Mouse (Mus musculus): ENCODE results near the gene Traf2. TPM values are rescaled to one million over a fixed set of nuclear protein-coding genes. Genes with fewer than 3 reads are reported as not detected.
"Not testable (repeated sequence)": the region's sequence is repeated elsewhere in the genome, so short reads cannot be mapped to it uniquely, and the experiment has no call there.

The Traf2 gene
- polyA plus RNA-seq, 1 experiment from 2014 or later = 34.1 TPM

- H3K27ac ChIP-seq (ENCODE audit: low read length); ATAC-seq; H3K4me2 ChIP-seq (ENCODE audit: low read depth, low read length); H3K4me3 ChIP-seq (ENCODE audit: low read length); H3K9me3 ChIP-seq (ENCODE audit: control insufficient read depth, low read length); H3K27me3 ChIP-seq (replicated peaks; ENCODE audit: control insufficient read depth, insufficient read depth, low read length); H3K9ac ChIP-seq (ENCODE audit: low read depth, low read length); H3K36me3 ChIP-seq (ENCODE audit: control insufficient read depth, insufficient read depth, low read length): not testable (repeated sequence)
- peaks cover 18% of the 10 kb centered on the region for H3K4me1 ChIP-seq (ENCODE audit: control insufficient read depth, insufficient read depth, low read length)
- 55% methylated on average over 2 of the region's 2 CpGs for WGBS
Measured at GRCm38 (mm10) chr2:25555479-25555878, 8.7 kb upstream of the Traf2 start.

DNA sequence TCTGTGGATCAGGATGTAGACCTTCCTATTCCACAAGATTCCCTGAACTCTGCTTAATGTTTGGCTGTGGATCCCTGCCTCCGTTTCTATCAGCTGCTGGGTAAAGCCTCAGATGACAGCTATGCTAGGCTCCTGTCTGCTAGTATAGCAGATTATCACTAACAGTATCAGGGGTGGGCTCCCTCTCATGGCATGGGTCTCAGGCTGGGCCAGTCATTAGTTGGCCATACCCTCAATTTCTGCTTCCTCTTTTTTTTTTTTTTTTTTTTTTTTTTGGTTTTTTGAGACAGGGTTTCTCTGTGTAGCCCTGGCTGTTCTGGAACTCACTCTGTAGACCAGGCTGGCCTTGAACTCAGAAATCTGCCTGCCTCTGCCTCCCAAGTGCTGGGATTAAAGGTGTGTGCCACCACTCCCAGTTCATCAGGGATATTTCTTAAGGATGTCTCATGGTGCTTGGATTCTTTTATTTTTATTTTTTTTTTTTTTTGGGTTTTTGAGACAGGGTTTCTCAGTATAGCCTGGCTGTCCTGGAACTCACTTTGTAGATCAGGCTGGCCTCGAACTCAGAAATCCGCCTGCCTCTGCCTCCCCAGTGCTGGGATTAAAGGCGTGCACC, 6.5 kb upstream of the Traf2 start:
- 90% methylated on average over 4 of the region's 4 CpGs for WGBS

DNA sequence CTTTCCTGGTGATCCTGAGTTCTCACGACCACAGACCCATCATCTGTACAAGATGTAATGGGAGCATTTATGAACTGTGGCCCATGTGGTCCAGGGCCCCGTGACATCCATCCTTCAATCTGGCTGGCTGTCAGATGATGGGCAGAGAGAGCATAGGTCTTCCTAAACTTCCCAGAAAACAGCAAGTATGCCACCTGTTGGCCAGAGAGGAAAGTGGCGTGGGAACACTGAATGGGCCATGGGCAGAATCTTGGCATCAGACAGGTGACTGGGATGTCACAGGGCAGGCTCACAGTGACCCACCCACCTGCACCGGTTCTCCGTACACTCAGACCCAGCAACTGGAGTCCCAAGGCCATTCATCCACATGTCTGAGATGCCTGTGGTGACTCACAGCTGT, 4.4 kb upstream of the Traf2 start:
- 33% methylated on average over 5 of the region's 5 CpGs for WGBS
- Histone ChIP-seq H3K4me3 (ENCODE audit: low read length) (no peak overlapping the region), H3K9me3 (ENCODE audit: control insufficient read depth, low read length) (no peaks in the 10 kb centered on the region), H3K9ac (ENCODE audit: low read depth, low read length) (no peak overlapping the region), H3K27me3 (replicated peaks; ENCODE audit: control insufficient read depth, insufficient read depth, low read length) (no peaks in the 10 kb centered on the region), H3K36me3 (ENCODE audit: control insufficient read depth, insufficient read depth, low read length) (no peaks in the 10 kb centered on the region), H3K27ac (ENCODE audit: low read length) (no peak overlapping the region), H3K4me1 (ENCODE audit: control insufficient read depth, insufficient read depth, low read length) (no peaks in the 10 kb centered on the region), H3K4me2 (ENCODE audit: low read depth, low read length) (no peak overlapping the region)
- no peak for ATAC-seq

More for the DNA sequence above, 6.5 kb upstream of the Traf2 start:
- not testable (repeated sequence) for H3K27me3 ChIP-seq (replicated peaks; ENCODE audit: control insufficient read depth, insufficient read depth, low read length); H3K36me3 ChIP-seq (ENCODE audit: control insufficient read depth, insufficient read depth, low read length); ATAC-seq; H3K9me3 ChIP-seq (ENCODE audit: control insufficient read depth, low read length); H3K4me2 ChIP-seq (ENCODE audit: low read depth, low read length); H3K9ac ChIP-seq (ENCODE audit: low read depth, low read length); H3K4me3 ChIP-seq (ENCODE audit: low read length); H3K27ac ChIP-seq (ENCODE audit: low read length); H3K4me1 ChIP-seq (ENCODE audit: control insufficient read depth, insufficient read depth, low read length)

DNA sequence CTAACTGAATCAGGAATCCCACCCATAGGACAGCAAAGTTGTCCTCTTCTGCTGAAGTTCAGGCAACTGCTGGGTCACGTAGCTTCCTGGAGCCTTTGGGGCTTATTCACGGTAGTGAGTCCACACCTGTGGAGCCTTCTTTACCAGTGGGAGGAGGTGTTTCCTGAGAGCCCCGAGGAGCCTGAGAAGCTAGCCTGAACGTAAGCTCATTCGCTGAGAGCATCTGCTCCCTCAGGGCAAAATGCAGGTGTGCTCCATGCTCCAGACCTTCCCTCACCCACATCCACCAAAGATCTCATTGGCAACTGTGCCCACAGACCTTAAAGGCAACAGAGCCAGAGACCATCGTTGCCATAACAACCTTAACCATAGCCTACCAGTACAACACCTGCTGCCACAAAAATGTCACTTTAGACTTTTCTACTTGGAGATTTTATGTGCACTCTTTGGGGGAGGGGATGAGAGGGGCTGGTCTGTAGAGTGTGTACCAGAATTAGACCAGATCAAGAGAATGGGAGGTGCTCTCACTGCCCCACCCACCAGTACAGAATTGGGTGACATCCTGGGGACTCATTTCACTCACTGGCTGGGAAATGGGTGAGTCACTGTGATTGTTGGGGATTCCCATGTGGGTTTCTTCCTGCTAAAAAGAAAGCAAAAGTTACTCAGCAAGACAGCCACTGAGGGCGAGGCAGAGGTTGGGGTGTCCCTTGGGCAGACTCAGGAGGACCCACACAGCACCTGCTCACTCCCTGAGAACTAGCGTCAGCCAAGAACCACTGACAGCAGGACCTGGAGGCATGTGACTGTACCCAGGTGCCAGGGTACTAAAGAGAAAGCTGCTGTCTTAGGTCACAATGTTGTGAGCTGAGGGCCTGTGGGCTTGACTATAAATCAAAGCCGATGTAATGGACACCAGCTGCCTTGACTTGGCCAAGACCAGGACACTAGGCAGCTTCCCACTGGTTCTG, 2.6 kb upstream of the Traf2 start:
- no peak overlapping the region for H3K4me3 ChIP-seq (ENCODE audit: low read length)
- no peak for ATAC-seq
- no peak overlapping the region for H3K9ac ChIP-seq (ENCODE audit: low read depth, low read length)
- H3K4me2 ChIP-seq (ENCODE audit: low read depth, low read length) = no peak overlapping the region
- WGBS = 70% methylated on average over 9 of the region's 9 CpGs
- H3K27ac ChIP-seq (ENCODE audit: low read length) = no peak overlapping the region
- no peaks in the 10 kb centered on the region for H3K36me3 ChIP-seq (ENCODE audit: control insufficient read depth, insufficient read depth, low read length)
- no peaks in the 10 kb centered on the region for H3K27me3 ChIP-seq (replicated peaks; ENCODE audit: control insufficient read depth, insufficient read depth, low read length)
- H3K4me1 ChIP-seq (ENCODE audit: control insufficient read depth, insufficient read depth, low read length) = peaks cover 6% of the 10 kb centered on the region
- no peaks in the 10 kb centered on the region for H3K9me3 ChIP-seq (ENCODE audit: control insufficient read depth, low read length)

GRCm38 (mm10) chr2:25545996-25546810, 537 bp downstream of the Traf2 start:
- peak; percentile 80 for ATAC-seq
- Histone ChIP-seq H3K4me3 (ENCODE audit: low read length) (peak overlapping the region; percentile 79), H3K9me3 (ENCODE audit: control insufficient read depth, low read length) (no peaks in the 10 kb centered on the region), H3K9ac (ENCODE audit: low read depth, low read length) (peak overlapping the region; percentile 87), H3K36me3 (ENCODE audit: control insufficient read depth, insufficient read depth, low read length) (no peaks in the 10 kb centered on the region), H3K27me3 (replicated peaks; ENCODE audit: control insufficient read depth, insufficient read depth, low read length) (no peaks in the 10 kb centered on the region), H3K4me2 (ENCODE audit: low read depth, low read length) (peak overlapping the region; percentile 88), H3K4me1 (ENCODE audit: control insufficient read depth, insufficient read depth, low read length) (peaks cover 6% of the 10 kb centered on the region), H3K27ac (ENCODE audit: low read length) (peak overlapping the region; percentile 67)
- WGBS = 6% methylated on average over 43 of the region's 43 CpGs

DNA sequence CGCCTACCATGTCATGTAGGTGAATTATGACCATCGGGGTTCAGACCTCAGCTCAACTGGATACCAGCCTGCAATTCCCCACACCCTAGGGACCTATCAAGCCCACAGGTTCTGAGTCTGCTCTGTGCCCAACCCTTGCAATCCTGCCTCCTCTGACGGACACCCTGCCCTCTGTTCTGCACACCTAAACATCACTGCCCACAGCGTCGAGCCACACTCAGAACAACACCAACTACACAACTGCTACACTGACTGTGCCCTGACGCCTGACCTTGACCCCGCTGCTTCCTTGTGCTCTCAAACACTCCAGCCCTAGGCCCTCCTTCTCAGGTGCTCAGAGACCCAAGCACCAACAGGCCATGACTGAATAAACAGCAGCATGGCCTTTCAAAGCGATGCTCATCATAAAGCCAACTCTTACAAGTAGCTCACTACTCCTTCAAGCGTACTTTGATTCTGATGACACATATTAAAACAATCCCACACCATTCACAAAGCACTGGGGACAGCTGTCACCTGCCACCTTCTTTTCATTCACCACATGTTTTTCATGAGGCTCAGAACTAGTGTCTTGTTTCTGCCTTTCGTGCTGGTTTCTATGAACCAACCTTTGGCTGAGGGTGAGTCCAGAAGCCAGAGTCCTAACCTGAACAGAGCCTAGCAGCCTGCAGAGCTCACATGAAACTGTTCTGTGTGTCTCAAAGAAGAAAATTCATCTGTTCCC, 4.9 kb downstream of the Traf2 start:
- H3K4me2 ChIP-seq (ENCODE audit: low read depth, low read length) = no peak overlapping the region
- H3K4me3 ChIP-seq (ENCODE audit: low read length) = no peak overlapping the region
- H3K9ac ChIP-seq (ENCODE audit: low read depth, low read length) = no peak overlapping the region
- no peak for ATAC-seq
- no peak overlapping the region for H3K27ac ChIP-seq (ENCODE audit: low read length)
- no peaks in the 10 kb centered on the region for H3K36me3 ChIP-seq (ENCODE audit: control insufficient read depth, insufficient read depth, low read length)
- WGBS = 71% methylated on average over 10 of the region's 10 CpGs
- H3K4me1 ChIP-seq (ENCODE audit: control insufficient read depth, insufficient read depth, low read length) = peaks cover 6% of the 10 kb centered on the region
- no peaks in the 10 kb centered on the region for H3K9me3 ChIP-seq (ENCODE audit: control insufficient read depth, low read length)
- H3K27me3 ChIP-seq (replicated peaks; ENCODE audit: control insufficient read depth, insufficient read depth, low read length) = no peaks in the 10 kb centered on the region

GRCm38 (mm10) chr2:25540541-25540948, 6.2 kb downstream of the Traf2 start:
- 93% methylated on average over 4 of the region's 4 CpGs for WGBS
- 0 out of 2 replicates have a peak, but pooled peaks cover 4% of the 10 kb centered on the region for H3K36me3 ChIP-seq (ENCODE audit: control insufficient read depth, insufficient read depth, low read length)
- no peak overlapping the region for H3K9ac ChIP-seq (ENCODE audit: low read depth, low read length)
- H3K4me1 ChIP-seq (ENCODE audit: control insufficient read depth, insufficient read depth, low read length) = no peaks in the 10 kb centered on the region; the same call in 1 of the 2 replicates
- H3K27ac ChIP-seq (ENCODE audit: low read length) = no peak overlapping the region
- no peaks in the 10 kb centered on the region for H3K27me3 ChIP-seq (replicated peaks; ENCODE audit: control insufficient read depth, insufficient read depth, low read length)
- no peak overlapping the region for H3K4me2 ChIP-seq (ENCODE audit: low read depth, low read length)
- H3K4me3 ChIP-seq (ENCODE audit: low read length) = no peak overlapping the region
- no peaks in the 10 kb centered on the region for H3K9me3 ChIP-seq (ENCODE audit: control insufficient read depth, low read length)
- ATAC-seq = no peak

DNA sequence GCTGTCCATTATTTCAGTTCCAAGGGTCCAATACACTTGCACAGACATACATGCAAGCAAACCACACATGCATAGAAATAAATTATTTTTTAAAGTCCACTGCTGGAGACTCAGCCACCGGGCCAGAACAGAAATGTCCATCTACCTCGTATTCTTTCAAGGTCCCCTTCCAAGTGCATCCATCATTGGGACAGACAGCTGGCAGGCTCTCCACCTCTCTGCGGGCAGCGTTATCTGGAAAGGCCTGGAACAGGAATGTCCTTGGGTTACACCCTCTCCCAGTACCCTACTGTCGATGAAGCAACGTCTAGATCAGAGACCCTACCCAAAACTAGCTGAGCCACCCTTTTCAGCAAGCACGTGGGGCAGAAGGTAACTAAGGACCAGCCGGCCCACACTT, 10.2 kb downstream of the Traf2 start:
- H3K27me3 ChIP-seq (replicated peaks; ENCODE audit: control insufficient read depth, insufficient read depth, low read length) = no peaks in the 10 kb centered on the region
- WGBS = 82% methylated on average over 8 of the region's 8 CpGs
- H3K4me3 ChIP-seq (ENCODE audit: low read length) = no peak overlapping the region
- H3K4me2 ChIP-seq (ENCODE audit: low read depth, low read length) = no peak overlapping the region
- no peak overlapping the region for H3K27ac ChIP-seq (ENCODE audit: low read length)
- no peaks in the 10 kb centered on the region for H3K9me3 ChIP-seq (ENCODE audit: control insufficient read depth, low read length)
- 0 out of 2 replicates have a peak, but pooled peaks cover 5% of the 10 kb centered on the region for H3K36me3 ChIP-seq (ENCODE audit: control insufficient read depth, insufficient read depth, low read length)
- no peaks in the 10 kb centered on the region for H3K4me1 ChIP-seq (ENCODE audit: control insufficient read depth, insufficient read depth, low read length)
- H3K9ac ChIP-seq (ENCODE audit: low read depth, low read length) = no peak overlapping the region
- ATAC-seq = no peak

GRCm38 (mm10) chr2:25534866-25535182, 11.9 kb downstream of the Traf2 start:
- Histone ChIP-seq H3K4me1 (ENCODE audit: control insufficient read depth, insufficient read depth, low read length) (no peaks in the 10 kb centered on the region), H3K9ac (ENCODE audit: low read depth, low read length) (no peak overlapping the region), H3K36me3 (ENCODE audit: control insufficient read depth, insufficient read depth, low read length) (peaks cover 12% of the 10 kb centered on the region), H3K4me3 (ENCODE audit: low read length) (no peak overlapping the region), H3K27me3 (replicated peaks; ENCODE audit: control insufficient read depth, insufficient read depth, low read length) (no peaks in the 10 kb centered on the region), H3K27ac (ENCODE audit: low read length) (no peak overlapping the region), H3K4me2 (ENCODE audit: low read depth, low read length) (no peak overlapping the region), H3K9me3 (ENCODE audit: control insufficient read depth, low read length) (no peaks in the 10 kb centered on the region)
- ATAC-seq = no peak
- whole genome bisulfite sequencing = 82% methylated on average over 2 of the region's 2 CpGs

All from intestine, embryonic 16.5 days (tissue).